Mouse (Mus musculus) left cerebral cortex, postnatal 36 days (tissue): ENCODE data around the gene Thbs4. TPM values are rescaled to one million over a fixed set of nuclear protein-coding genes. Genes with fewer than 3 reads are reported as not detected.

Source experiments
- total RNA-seq, 2 experiments: library from RNA; stranded (reverse); gene quantifications; 2 replicates each; pipeline ENCODE4 v1.2.3; 2021

Gene Thbs4
- total RNA-seq, 2 experiments from 2014 or later: 6.3 to 12.0 TPM

Other genes with a start within 250 kb of the Thbs4 start
- not detected for gene Spz1, start 218.6 kb downstream of the Thbs4 start, total RNA-seq
- gene Serinc5, start 183.7 kb downstream of the Thbs4 start, total RNA-seq: 10 to 100 TPM; 62.4 to 69.0 TPM
- gene Mtx3, start 49.9 kb upstream of the Thbs4 start, total RNA-seq: 10 to 100 TPM; 22.7 to 29.0 TPM